Mouse (Mus musculus): Measurements from ENCODE around the gene 5330417C22Rik.

DNA sequence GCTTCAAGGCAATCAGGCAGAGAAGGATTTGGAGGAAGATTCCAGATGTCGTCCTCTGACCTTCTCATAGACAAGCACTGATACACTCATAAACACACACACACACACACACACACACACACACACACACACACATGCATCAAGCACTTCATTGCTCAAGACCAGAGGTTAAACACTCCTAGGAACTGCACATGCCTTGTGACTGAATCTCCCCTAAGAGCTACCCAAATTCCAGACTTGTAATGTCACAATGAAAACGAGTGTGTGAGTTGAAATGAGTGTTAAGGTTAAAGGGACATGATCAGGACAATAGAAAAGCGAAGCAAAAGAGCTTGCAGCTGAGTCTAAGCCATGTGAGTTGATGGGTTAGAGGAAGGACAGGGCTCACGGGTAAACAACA is 18.1 kb downstream of the 5330417C22Rik start:
- TF ChIP-seq POLR2A (IDR thresholded peaks at IDR 0.05; ENCODE audit: borderline replicate concordance, control insufficient read depth, low read depth, low read length), result no peak
- no peak for TF ChIP-seq CTCF (IDR thresholded peaks at IDR 0.05; ENCODE audit: control insufficient read depth, insufficient read depth, low read length)

Data from bone marrow, adult 2 months (tissue).